Mouse (Mus musculus) midbrain, embryonic 13.5 days (tissue): Measurements from ENCODE around the gene Rdh7. TPM values are rescaled to one million over a fixed set of nuclear protein-coding genes. Genes with fewer than 3 reads are reported as not detected.
"Not testable (repeated sequence)": the region's sequence is repeated elsewhere in the genome, so short reads cannot be mapped to it uniquely, and the experiment has no call there.

Experiments
- ATAC-seq: fragments of 200-750 bp; cut with Nextera tagmentation; 2 replicates; pipeline ENCODE4 v1.8.0; 2017; ENCODE audit warnings: mild to moderate bottlenecking, moderate TSS enrichment, moderate library complexity
- H3K27ac ChIP-seq: fragments of 300-500 bp; sonication (generic); 2 replicates; pipeline ENCODE4 v1.5.1; 2015; ENCODE audit warnings: inconsistent platforms, mild to moderate bottlenecking, moderate library complexity
- H3K27me3 ChIP-seq: fragments of 300-500 bp; sonication (generic); 2 replicates; pipeline ENCODE4 v1.6.1; 2015; ENCODE audit warnings: mild to moderate bottlenecking, inconsistent platforms
- H3K36me3 ChIP-seq: fragments of 300-500 bp; sonication (generic); 2 replicates; pipeline ENCODE4 v1.6.1; 2015; ENCODE audit warnings: mild to moderate bottlenecking, inconsistent platforms
- H3K4me1 ChIP-seq: fragments of 300-500 bp; sonication (generic); replicated peaks from 2 replicates; pipeline ENCODE4 v1.6.1; 2015; ENCODE audit warnings: inconsistent platforms
- H3K4me2 ChIP-seq: fragments of 300-500 bp; sonication (generic); replicated peaks from 2 replicates; pipeline ENCODE4 v1.6.1; 2015; ENCODE audit warnings: moderate library complexity, mild to moderate bottlenecking, inconsistent platforms
- H3K4me3 ChIP-seq: fragments of 300-500 bp; sonication (generic); replicated peaks from 2 replicates; pipeline ENCODE4 v1.5.1; 2015; ENCODE audit warnings: mild to moderate bottlenecking, inconsistent platforms
- H3K9ac ChIP-seq: fragments of 300-500 bp; sonication (generic); replicated peaks from 2 replicates; pipeline ENCODE4 v1.6.1; 2015; ENCODE audit warnings: mild to moderate bottlenecking, inconsistent platforms
- H3K9me3 ChIP-seq: fragments of 300-500 bp; sonication (generic); 2 replicates; pipeline ENCODE4 v1.6.1; 2016; ENCODE audit warnings: mild to moderate bottlenecking, inconsistent platforms
- WGBS: fragments of 180-500 bp; shearing (Covaris S2); methylation state at CpG from one replicate; pipeline ENCODE4 v1.1.7; 2015; 5-methylcytosine and 5-hydroxymethylcytosine counted together
- polyA plus RNA-seq: library from polyadenylated mRNA; unstranded; fragments of >200 nt; fragmentation: Nextera tagmentation; extraction: Ambion mirVana; gene quantifications from 2 replicates; pipeline ENCODE4 v1.2.1, GENCODE M21; 2015

Gene Rdh7
- polyA plus RNA-seq, 1 experiment from 2014 or later = not detected

- no peak for ATAC-seq
- peaks cover 5% of the 10 kb centered on the region; the same call in 1 of the 2 replicates for H3K4me1 ChIP-seq
- WGBS = 68% methylated on average over 1 of the region's 1 CpGs
- H3K36me3 ChIP-seq = no peaks in the 10 kb centered on the region
- no peak overlapping the region for H3K4me3 ChIP-seq
- H3K27ac ChIP-seq = no peak overlapping the region
- H3K9ac ChIP-seq = no peak overlapping the region
- H3K4me2 ChIP-seq = no peak overlapping the region
- H3K27me3 ChIP-seq = no peaks in the 10 kb centered on the region
- peaks cover 3% of the 10 kb centered on the region; the same call in 1 of the 2 replicates for H3K9me3 ChIP-seq
These were observed 2.1 kb downstream of the Rdh7 start for GRCm38 (mm10) chr10:127886551-127886950.

DNA sequence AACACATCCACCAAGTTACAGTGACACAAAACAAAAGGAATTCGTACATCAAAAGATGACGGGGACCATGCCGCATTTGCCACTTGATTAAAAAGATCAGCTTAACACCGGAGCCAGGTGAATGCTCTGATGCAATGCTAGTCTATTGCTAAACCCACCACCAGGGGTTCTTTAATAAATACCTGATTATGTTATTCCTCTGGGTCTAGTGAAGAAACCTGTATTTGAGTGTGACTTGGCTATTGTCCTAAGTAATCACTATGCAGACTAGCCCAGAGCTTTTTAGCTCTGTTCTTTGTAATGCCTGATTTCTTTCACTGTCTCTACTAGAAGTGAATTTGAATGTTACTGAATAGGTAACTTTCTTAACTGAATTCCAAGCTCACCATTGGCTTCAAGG is 7.6 kb downstream of the Rdh7 start:
- 77% methylated on average over 4 of the region's 4 CpGs for WGBS
- no peak for ATAC-seq
- H3K9ac ChIP-seq = no peak overlapping the region
- no peaks in the 10 kb centered on the region for H3K9me3 ChIP-seq
- H3K4me1 ChIP-seq = no peaks in the 10 kb centered on the region
- H3K36me3 ChIP-seq = no peaks in the 10 kb centered on the region
- H3K27ac ChIP-seq = no peak overlapping the region
- no peak overlapping the region for H3K4me3 ChIP-seq
- H3K4me2 ChIP-seq = no peak overlapping the region
- no peaks in the 10 kb centered on the region for H3K27me3 ChIP-seq

DNA sequence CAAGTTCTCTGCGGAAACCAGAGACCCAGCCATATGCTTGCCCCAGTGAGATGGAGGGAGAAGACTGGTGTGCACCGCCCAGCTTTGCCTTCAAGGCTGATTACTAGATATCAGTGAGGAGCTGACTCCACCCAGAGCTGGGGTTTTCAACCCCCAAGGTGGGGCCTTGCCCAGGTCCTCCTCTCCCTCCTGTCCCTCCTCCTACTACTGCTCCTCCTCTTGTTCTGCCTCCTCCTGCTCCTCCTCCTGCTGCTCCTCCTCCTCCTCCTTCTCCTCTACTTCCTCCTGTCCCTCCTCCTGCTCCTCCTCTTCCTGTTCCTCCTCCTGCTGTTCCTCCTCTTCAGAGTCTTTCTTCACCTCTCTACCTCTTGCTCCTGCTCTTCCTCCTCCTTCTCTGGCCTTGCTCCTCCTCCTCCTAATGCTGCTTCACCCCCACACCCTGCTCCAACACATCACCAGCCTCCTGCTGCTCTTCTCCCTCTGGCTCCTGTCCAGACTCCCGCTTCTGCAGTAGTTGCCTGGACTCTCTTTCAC is 9.4 kb downstream of the Rdh7 start:
- no peaks in the 10 kb centered on the region for H3K9me3 ChIP-seq
- no peaks in the 10 kb centered on the region for H3K4me1 ChIP-seq
- no peaks in the 10 kb centered on the region for H3K36me3 ChIP-seq
- H3K27ac ChIP-seq = no peak overlapping the region
- no peak overlapping the region for H3K4me3 ChIP-seq
- H3K27me3 ChIP-seq = no peaks in the 10 kb centered on the region
- 89% methylated on average over 3 of the region's 3 CpGs for WGBS
- ATAC-seq = no peak
- H3K9ac ChIP-seq = no peak overlapping the region
- H3K4me2 ChIP-seq = no peak overlapping the region

GRCm38 (mm10) chr10:127878262-127879057 is 10.2 kb downstream of the Rdh7 start:
- Histone ChIP-seq H3K9ac (no peak overlapping the region), H3K4me3 (no peak overlapping the region), H3K4me1 (no peaks in the 10 kb centered on the region), H3K36me3 (no peaks in the 10 kb centered on the region), H3K9me3 (no peaks in the 10 kb centered on the region), H3K4me2 (no peak overlapping the region), H3K27me3 (no peaks in the 10 kb centered on the region), H3K27ac (no peak overlapping the region)
- ATAC-seq = no peak
- 90% methylated on average over 3 of the region's 3 CpGs for WGBS

DNA sequence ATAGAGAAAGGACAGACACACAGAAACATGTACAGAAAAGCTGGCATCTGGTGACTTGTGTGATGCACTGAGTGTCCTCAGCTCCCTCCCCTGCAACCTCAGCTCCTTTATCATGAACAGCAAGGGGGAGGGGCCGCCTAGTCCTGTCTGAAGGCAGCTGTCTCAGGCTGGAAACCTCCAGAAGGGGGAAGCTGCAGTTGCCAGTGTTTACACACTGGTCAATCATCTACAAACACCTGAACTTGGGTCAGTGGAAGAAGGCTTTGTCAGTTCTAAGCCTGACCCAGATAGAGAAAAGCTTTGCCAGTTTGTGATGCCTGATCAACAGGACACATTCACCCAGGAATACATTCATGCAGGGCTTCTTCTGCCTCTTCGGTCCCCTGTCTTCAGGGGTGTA is 10.9 kb downstream of the Rdh7 start:
- no peaks in the 10 kb centered on the region for H3K36me3 ChIP-seq
- H3K4me1 ChIP-seq = no peaks in the 10 kb centered on the region
- no peak overlapping the region for H3K27ac ChIP-seq
- WGBS = 56% methylated on average over 2 of the region's 2 CpGs
- H3K4me3 ChIP-seq = no peak overlapping the region
- no peak overlapping the region for H3K4me2 ChIP-seq
- H3K9me3 ChIP-seq = no peaks in the 10 kb centered on the region
- no peak for ATAC-seq
- H3K9ac ChIP-seq = no peak overlapping the region
- no peaks in the 10 kb centered on the region for H3K27me3 ChIP-seq

DNA sequence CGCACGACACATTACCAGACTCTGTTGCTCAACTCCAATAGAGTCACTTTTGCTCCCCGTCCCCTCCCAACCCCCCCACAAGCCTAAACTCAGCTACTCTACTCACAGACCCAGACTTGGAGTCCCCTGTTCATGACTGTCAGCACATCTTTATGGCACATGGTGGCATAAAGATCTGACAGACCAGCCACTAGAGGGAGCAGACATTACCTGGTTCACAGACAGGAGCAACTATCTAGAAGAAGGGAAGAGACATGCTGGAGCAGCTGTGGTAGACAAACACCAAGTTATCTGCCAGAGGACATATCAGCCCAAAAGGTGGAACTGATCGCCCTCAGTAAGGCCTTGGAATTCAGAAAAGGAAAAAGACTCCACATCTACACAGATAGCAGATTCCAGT is 16.1 kb downstream of the Rdh7 start:
- no peak for ATAC-seq
- no peaks in the 10 kb centered on the region for H3K9me3 ChIP-seq
- H3K4me3 ChIP-seq = no peak overlapping the region
- H3K4me1 ChIP-seq = no peaks in the 10 kb centered on the region
- H3K27ac ChIP-seq = no peak overlapping the region
- no peaks in the 10 kb centered on the region for H3K27me3 ChIP-seq
- WGBS = 75% methylated on average over 4 of the region's 4 CpGs
- no peak overlapping the region for H3K4me2 ChIP-seq
- H3K36me3 ChIP-seq = no peaks in the 10 kb centered on the region
- H3K9ac ChIP-seq = no peak overlapping the region

DNA sequence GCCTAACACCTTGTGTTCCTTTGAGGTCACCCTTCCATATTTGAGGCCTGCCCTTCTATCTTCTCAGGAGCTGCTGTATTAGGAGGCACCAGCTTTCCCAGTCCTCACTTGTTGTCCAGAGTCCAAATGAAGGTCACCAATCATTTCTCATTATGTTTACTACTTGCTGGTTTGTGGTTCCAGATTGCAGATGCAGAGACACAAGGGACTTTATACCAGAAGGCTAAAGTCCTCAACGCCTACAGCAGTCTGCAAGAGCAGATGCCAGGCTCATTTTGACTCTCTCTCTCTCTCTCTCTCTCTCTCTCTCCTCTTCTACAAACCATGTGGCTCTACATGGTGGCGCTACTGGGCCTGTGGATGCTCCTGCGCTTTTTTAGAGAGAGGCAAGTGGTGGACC is 22.4 kb downstream of the Rdh7 start, which contains the start of gene Rdh16f2:
TSS of gene Rdh16f2 (plus strand) at position 243 of the 400 bp plus-strand sequence.
- Histone ChIP-seq H3K4me1 (no peaks in the 10 kb centered on the region), H3K36me3 (no peaks in the 10 kb centered on the region), H3K9ac (no peak within 1 kb of the TSS), H3K4me2 (no peak within 1 kb of the TSS), H3K4me3 (no peak within 1 kb of the TSS), H3K27me3 (no peaks in the 10 kb centered on the region), H3K27ac (no peak within 1 kb of the TSS), H3K9me3 (no peaks in the 10 kb centered on the region)
- 82% methylated on average over 3 of the region's 3 CpGs for WGBS
- ATAC-seq = no peak

GRCm38 (mm10) chr10:127864931-127865330 is 23.7 kb downstream of the Rdh7 start:
- Histone ChIP-seq H3K4me1 (no peaks in the 10 kb centered on the region), H3K36me3 (no peaks in the 10 kb centered on the region), H3K27ac (no peak overlapping the region), H3K4me2 (no peak overlapping the region), H3K9me3 (no peaks in the 10 kb centered on the region), H3K4me3 (no peak overlapping the region), H3K9ac (no peak overlapping the region), H3K27me3 (no peaks in the 10 kb centered on the region)
- no peak for ATAC-seq

DNA sequence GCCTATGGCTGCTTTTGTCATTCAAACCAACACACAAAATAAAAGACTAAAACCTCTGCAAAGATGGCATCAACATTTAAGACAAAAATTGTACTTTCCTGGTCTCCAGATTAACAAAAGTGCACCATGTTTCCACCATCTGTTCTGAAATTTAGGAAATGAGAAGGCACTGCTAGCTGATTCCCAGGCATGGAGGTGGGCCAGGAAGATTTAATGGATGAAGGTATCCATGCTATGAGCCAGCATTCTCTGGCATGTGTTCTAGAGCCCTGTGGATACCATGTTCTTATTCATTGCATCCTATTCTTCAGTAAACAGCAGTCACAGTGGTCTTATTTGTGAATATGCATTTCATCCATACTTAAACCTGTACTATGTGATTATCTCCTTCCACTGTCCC is 32.2 kb downstream of the Rdh7 start:
- no peaks in the 10 kb centered on the region for H3K27me3 ChIP-seq
- no peaks in the 10 kb centered on the region for H3K4me1 ChIP-seq
- ATAC-seq = no peak
- no peak overlapping the region for H3K9ac ChIP-seq
- H3K4me3 ChIP-seq = no peak overlapping the region
- no peaks in the 10 kb centered on the region for H3K9me3 ChIP-seq
- no peak overlapping the region for H3K27ac ChIP-seq
- H3K36me3 ChIP-seq = no peaks in the 10 kb centered on the region
- H3K4me2 ChIP-seq = no peak overlapping the region

DNA sequence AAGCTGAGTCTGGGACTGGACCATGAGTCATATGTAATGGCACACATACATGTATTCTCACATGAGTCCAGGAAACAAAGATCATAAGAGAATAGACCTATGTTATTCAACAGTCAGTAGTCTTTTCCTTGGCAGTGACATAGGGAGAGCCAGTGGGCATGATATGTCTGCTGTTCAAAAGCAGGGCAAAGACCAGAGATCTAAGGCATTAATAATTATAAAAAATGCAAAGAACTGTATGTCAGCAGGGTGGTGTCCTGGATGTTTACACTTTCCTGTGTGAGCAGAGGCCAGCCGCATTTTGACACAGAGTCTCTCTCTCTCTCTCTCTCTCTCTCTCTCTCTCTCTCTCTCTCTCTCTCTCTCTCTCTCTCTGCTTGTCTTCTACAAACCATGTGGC is 39.0 kb downstream of the Rdh7 start, which contains the start of gene Rdh19:
TSS of gene Rdh19 (plus strand) at position 301 of the 400 bp plus-strand sequence.
- H3K4me3 ChIP-seq = no peak within 1 kb of the TSS
- H3K9me3 ChIP-seq = no peaks in the 10 kb centered on the region
- no peaks in the 10 kb centered on the region for H3K36me3 ChIP-seq
- no peaks in the 10 kb centered on the region for H3K27me3 ChIP-seq
- H3K4me1 ChIP-seq = no peaks in the 10 kb centered on the region
- no peak for ATAC-seq
- H3K9ac ChIP-seq = no peak within 1 kb of the TSS
- no peak within 1 kb of the TSS for H3K4me2 ChIP-seq
- no peak within 1 kb of the TSS for H3K27ac ChIP-seq
- WGBS = 94% methylated on average over 1 of the region's 1 CpGs

- Histone ChIP-seq H3K4me1 (no peaks in the 10 kb centered on the region), H3K27ac (no peak overlapping the region)
- WGBS = 88% methylated on average over 1 of the region's 1 CpGs
These were observed 40.5 kb downstream of the Rdh7 start for GRCm38 (mm10) chr10:127848089-127848488.

GRCm38 (mm10) chr10:127845945-127846344 is 42.7 kb downstream of the Rdh7 start:
- ATAC-seq, H3K9ac ChIP-seq: not testable (repeated sequence)

More at GRCm38 (mm10) chr10:127848089-127848488, 40.5 kb downstream of the Rdh7 start:
- Histone ChIP-seq H3K4me2 (no peak overlapping the region), H3K4me3 (no peak overlapping the region), H3K36me3 (no peaks in the 10 kb centered on the region), H3K27me3 (no peaks in the 10 kb centered on the region), H3K9ac (no peak overlapping the region), H3K9me3 (no peaks in the 10 kb centered on the region)
- no peak for ATAC-seq

More at GRCm38 (mm10) chr10:127845945-127846344, 42.7 kb downstream of the Rdh7 start:
- H3K27ac ChIP-seq, H3K36me3 ChIP-seq, H3K9me3 ChIP-seq, H3K4me1 ChIP-seq, H3K4me3 ChIP-seq, H3K27me3 ChIP-seq, H3K4me2 ChIP-seq: not testable (repeated sequence)
- 95% methylated on average over 5 of the region's 5 CpGs for WGBS
